Mouse (Mus musculus) cerebellum, adult 9-11 months (tissue): ENCODE measurements around the gene Rrp8.

Experiments used
- DNase-seq: peaks from one replicate; pipeline ENCODE4 v3.0.0; 2022

Rrp8 gene

DNA sequence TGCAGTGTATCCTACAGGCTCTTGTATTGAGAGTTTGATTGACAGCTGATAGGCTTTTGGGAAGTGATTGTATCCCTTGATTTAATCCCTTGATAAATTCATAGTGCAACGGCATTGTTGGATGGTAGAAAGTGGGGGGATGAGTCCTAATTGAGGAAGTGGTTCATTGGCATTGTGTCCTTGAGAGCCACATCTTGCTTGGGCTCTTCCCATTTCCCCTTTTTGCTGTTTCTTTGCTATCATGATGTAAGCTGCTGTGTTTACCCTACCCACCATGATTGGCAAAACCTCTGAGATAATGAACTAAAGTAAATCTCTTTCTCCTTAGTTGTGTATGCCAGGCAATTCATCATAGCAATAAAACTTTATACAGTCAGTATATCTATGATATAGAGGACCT is 46.3 kb downstream of the Rrp8 start:
- no peak for DNase-seq

GRCm38 (mm10) chr7:105685541-105686197 is 51.5 kb downstream of the Rrp8 start:
- no peak for DNase-seq
